Mouse (Mus musculus): ENCODE data around the gene Pycr2. TPM values are rescaled to one million over a fixed set of nuclear protein-coding genes. Genes with fewer than 3 reads are reported as not detected.
"Not testable (repeated sequence)": the region's sequence is repeated elsewhere in the genome, so short reads cannot be mapped to it uniquely, and the experiment has no call there.

Gene Pycr2
- total RNA-seq, 2 experiments from 2014 or later: 26.3 to 27.2 TPM

DNA sequence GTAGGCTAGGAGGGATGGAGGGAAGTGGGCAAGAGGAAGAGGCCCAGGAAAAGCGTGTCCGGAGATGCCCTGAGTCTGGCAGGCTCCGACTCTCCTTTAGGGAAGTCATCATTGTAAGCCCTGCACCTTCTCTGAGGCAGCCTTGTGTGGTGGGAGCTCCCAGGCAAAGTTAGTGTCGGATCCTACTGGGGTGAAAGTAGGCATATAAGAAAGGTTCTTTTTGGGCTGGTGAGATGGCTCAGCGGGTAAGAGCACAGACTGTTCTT is 655 bp downstream of the Pycr2 start:
- no peak; the same call in 1 of the 2 replicates for ATAC-seq (replicated peaks; ENCODE audit: poor library complexity)

DNA sequence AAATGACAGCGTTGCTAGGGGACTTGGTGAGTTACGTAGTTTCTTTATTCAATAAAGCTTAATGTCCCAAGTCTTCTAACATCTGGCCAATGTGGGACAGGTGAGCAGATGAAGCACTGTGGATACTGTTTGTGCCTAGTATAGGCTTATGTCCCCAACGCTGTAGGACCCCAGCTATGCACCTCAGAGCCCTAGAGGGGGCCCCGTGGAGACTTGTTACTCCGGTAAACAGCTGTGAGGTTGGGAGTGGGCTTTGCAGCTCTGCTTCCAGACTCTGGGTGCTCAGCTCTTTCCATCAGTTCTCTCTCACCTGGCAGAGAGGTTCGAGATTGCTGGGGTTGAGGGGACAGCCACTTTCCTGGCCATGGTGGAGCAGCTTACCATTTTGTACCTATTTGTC is 1.2 kb downstream of the Pycr2 start:
- no peak for ATAC-seq (replicated peaks; ENCODE audit: poor library complexity)

DNA sequence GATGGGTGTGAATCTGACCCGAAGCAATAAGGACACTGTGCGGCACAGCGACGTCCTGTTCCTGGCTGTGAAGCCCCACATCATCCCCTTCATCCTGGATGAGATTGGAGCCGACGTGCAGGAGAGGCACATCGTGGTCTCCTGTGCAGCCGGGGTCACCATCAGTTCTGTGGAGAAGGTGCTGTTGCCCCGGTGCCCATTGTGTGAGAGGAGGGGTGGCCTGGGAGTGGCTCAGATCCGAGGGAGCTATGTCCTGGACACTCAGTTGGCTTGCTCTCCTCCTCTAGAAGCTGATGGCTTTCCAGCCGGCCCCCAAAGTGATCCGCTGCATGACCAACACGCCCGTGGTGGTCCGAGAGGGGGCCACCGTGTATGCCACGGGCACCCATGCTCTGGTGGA is 1.8 kb downstream of the Pycr2 start:
- no peak for ATAC-seq (replicated peaks; ENCODE audit: poor library complexity)

DNA sequence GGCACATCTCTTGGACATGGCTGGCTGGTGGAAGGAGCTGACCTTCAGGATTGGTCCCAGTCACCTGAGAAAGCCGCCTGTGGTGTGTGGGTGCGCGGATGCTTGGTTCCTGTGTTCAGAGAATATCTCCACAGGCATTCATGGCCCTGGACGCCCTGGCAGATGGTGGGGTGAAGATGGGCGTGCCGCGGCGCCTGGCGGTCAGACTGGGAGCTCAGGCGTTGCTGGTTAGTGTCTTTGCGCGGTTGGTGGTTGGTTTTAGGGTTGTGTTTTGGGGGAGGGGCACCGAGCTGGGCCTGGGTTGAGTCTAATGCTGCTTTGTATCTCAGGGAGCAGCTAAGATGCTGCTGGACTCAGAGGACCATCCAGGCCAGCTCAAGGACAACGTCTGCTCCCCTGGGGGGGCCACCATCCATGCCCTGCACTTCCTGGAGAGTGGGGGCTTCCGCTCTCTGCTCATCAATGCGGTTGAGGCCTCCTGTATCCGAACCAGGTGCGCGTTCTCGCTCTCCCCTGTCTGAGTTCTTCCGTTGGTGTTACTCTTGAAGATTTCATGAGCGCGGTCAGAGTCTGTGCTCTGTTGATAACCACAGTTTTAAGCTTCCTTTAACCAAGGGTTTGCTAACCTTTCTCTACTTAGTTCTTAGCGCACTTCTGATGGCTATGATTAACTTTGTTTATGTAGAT is 2.5 kb downstream of the Pycr2 start:
- no peak for ATAC-seq (replicated peaks; ENCODE audit: poor library complexity)

DNA sequence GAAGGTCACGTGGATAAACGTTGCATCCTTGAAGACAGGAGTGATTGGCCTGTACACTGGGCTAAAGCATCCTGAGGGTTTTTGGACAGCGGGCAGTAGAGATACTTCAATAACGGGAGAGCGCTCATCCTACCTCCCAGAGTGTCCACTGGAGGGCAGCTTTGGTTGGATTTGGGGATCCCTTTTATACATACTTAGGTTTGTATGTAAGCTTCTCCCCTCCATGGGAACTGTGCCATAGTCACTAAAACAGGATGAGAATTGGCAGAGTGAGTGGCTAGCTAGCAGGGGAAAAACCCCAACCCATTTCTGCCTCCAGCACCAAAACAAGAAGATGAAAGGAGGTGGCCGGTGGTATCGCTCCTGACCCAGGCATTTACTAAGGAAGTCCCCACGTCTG is 7.0 kb downstream of the Pycr2 start:
- ATAC-seq (replicated peaks; ENCODE audit: poor library complexity): peak; percentile 34; the same call in 1 of the 2 replicates

DNA sequence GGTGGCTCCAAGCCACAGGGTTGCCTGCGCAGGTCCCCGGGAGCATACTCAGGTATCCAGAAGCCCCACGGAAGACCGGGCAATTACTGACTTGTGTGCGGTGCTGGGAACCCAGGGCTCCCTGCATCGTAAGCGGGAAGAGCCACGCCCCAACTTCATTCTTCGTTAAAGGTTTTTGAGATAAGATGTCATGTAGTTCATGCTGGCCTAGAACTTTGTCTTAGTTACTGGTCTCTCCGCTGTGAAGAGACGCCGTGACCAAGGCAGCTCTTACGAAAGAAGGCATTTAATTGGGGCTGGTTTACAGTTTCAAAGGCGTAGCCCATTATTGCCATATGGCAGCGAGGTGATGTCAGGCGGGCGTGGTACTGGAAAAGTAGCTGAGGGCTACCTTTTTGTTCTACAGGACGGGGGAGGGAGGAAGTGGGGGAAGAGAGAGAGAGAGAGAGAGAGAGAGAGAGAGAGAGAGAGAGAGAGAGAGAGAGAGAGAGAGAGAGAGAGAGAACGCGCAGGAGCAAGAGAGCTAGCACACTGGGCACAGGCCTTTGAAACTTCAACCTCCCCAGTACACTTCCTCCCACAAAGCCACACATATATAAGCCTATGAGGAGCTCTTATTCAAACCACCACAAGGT is 7.7 kb downstream of the Pycr2 start:
- peak; percentile 75 for ATAC-seq (replicated peaks; ENCODE audit: poor library complexity)

DNA sequence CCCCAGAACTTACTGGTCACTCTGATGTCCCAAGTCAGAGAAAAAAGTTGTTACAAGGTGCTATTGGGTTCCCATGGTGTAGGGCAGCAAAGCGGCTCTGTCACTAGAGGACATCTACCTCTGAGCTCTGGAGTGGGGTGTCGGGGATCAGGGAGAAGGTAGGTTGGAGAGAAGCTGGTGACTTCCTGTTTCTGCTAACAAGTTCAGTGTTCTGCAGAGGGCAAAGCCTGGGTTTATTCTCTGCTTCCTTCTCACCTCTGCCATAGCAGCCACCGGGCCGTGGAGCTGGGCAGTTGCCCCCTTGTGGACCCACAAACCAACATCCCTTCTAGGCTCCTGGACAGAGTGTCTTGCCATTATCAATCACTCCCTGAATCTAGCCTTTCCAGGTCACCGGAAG is 8.7 kb downstream of the Pycr2 start:
- no peak for ATAC-seq (replicated peaks; ENCODE audit: poor library complexity)

DNA sequence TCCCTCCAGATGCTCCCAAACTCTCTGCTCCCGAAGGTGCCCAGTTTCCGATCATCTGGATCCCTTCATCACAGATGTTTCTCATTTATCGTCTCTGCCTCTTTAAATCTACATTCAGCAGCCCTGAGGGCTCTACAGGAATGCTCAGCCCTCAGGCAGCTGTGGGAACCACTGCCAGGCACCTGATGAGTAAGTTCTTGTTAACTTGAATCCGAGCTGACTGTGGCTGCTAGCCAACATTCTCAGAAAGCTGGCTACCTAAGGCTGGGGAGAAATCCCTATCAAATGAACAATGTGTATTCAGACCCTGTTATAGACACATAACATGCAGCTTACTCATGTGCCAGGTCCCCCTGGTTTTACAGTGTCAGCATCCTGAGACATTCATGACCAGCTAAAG is 9.7 kb downstream of the Pycr2 start:
- ATAC-seq (replicated peaks; ENCODE audit: poor library complexity): no peak

DNA sequence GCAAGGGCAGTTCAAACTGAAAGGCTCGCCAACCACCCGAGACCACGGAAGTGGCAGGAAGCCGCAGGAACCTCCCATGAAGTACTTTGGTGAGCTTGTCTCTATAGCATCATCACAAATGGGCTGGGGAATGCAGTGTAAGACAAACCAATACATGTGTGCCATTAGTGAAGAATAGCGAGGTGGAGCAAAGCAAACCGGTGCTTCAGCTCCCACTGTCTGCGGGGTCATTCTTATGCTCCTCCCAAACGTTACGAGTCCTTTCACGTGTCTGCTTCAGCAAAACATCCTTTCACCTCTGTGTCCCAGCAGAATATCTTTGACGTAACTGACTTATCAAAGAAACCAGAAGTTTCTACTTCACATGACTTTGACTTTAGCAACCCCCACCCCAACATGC is 12.3 kb downstream of the Pycr2 start:
- ATAC-seq (replicated peaks; ENCODE audit: poor library complexity): no peak

DNA sequence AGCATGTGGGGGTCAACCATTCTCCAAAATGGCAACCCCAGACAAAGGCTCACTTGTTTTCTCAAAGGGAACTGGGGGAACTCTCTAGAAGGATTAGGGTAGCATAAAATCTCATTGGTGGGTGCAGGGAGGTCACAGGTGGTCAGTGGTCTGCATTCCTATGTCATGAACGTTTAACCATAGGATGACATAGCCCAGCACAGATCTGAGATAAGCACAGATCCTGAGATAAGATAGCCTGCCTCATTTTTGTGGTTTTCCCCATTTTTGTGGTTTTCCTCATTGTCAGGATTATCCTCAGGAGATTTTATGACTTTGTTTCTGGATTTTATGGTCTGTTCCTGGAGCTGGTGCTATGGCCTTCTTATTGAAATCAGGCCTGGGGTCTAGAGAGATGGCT is 13.0 kb downstream of the Pycr2 start:
- ATAC-seq (replicated peaks; ENCODE audit: poor library complexity): no peak

DNA sequence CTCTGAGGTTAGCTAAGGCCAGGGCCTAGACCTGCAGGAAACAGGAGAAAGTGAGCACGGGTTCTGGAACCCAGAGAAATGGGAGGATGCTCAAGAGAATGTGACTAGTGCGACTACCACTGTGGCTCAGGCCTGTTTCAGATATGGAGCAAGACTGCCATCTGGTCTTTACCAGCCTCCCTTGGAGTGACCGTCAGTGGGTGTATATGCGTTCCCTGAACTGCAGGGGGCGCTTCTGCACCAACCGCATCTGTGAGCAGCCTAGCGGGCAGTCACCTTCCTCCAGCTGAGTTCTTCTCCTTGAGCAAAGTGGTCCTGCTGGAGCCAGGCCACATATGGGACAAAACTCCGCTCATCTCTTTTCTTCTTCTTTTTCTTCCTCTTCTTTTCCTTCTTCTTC is 15.6 kb downstream of the Pycr2 start:
- peak; percentile 88 for ATAC-seq (replicated peaks; ENCODE audit: poor library complexity)

DNA sequence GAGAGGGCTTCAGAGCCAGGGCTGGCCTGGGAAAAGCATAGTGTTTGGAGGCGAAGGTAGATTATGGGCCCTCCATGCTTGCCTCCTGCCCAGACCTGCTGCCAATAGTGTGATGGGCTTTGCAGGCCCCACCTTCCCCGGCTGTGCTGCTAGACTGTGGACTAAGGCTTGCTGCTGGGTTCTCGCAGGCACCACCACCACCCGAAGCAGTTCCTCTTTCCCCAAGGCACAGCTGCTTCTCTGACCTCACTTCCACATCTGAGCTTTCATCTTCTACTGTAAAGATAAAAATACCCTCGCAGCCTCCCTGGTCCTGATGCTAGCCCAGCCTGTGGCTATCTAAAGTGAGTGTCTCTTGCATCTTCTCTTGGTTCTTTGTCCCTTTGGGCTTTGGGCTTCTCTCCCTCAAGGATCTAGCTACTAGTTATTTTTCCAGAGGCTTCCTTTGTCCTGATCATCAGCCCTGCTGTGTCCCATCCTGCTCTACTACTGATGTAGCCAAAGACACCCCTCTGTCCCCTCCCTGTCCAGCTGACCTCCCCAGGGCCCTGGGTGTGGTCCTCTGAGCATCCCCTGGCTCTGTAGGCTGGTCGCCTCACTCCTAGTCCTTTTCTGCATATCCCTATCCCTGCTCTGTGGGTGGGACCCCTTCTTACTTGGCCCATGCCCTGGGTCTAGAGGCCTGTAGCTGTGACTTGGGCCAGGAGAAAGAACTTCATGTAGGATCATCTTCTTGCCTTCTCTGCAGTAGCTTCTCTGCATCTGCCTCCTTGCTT is 18.4 kb downstream of the Pycr2 start:
- peak; percentile 91 for ATAC-seq (replicated peaks; ENCODE audit: poor library complexity)

DNA sequence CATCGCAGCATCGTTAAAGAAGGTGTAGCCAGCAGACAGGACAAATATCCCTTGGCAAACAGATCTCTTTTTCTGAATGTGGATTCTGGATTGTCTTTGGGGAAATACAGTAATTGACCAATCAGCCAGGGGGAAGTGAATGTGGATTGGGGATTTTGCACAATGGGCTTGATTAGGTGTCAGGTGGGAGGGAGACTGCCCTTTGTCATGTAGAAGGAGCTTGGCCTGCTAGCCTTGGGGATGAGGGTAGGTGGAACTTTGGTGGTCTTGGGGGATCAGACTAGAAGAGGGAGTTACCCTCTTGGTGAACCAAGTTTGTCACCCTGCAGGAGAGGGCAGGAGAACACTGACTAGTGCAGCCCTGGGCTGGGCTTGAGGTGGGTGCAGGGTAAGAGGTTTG is 20.6 kb downstream of the Pycr2 start:
- no peak for ATAC-seq (replicated peaks; ENCODE audit: poor library complexity)

DNA sequence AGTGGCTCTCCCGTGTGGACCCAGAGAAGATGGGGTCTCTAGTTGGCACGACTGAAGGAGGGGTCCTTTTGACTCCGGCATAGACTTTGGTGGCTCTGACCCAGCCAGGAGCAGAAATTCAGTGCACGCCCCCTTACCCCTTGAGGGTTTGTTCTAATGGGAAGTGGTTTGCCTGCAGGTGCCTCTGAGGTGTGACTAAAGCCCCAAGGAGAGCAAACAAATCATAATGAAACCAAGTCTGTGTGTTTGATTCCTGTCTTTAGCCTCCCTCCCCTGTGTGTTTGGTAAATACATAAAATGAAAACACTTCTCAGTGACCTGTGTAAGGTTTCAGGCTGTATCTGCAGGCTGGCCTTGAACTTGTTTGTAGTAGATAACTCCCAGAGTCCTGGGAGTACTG is 22.2 kb downstream of the Pycr2 start:
- ATAC-seq (replicated peaks; ENCODE audit: poor library complexity): no peak

DNA sequence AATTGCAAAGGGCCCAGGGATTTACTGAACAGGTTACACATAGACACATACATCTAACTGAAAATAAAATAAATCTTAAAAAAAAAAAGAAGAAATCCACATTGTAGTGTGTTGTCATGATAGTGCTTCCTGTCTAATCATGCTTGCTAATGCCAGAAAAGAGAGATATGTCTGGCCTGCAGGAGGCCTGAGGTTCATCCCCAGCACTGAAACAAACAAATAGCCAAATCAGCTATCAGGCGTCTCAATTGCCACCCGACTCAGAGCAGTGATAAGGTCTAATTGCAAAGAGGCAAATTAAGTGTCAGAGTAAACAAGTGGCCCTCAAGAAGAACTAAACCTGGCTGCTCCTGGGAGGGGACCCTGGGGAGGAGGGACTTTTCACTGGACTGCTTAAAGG is 25.5 kb downstream of the Pycr2 start:
- peak; percentile 54 for ATAC-seq (replicated peaks; ENCODE audit: poor library complexity)

DNA sequence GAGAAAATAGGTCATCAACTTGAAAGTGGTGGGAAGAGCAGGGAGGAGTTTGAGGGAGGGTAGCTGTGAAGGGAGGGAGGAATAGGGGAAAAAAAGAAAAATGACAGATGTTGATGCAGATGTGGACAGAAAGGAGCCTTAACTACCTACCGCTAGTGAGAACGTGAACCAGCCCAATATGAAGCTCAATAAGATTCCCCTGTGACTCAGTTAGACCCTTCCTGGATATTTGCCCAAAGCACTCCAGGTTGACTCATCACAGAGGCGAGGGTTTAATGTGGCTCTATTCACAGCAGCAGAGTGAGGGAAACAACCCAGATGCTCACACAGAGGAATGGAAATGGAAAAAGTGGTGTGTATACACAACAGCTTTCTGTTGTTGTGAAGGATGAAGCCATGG is 27.0 kb downstream of the Pycr2 start:
- no peak for ATAC-seq (replicated peaks; ENCODE audit: poor library complexity)

DNA sequence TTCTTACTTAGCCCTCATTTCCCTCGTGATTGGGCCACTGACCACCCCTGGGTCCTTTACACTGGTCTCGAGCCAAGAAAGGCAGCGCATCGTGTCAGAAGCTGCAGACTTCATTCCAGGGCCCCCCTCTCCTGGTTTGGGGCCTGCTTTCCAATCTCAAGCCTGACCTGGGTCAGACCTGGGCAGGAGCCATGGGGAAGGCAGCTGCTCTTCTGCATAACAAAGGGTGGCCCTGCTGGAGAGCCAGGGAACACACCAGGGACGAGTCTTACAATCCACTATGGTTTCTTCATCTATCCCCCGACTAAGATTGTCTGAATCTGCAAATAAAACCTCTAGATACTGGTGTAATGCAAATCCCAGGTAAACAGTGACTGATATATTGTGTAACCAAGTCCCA is 29.6 kb downstream of the Pycr2 start:
- no peak for ATAC-seq (replicated peaks; ENCODE audit: poor library complexity)

DNA sequence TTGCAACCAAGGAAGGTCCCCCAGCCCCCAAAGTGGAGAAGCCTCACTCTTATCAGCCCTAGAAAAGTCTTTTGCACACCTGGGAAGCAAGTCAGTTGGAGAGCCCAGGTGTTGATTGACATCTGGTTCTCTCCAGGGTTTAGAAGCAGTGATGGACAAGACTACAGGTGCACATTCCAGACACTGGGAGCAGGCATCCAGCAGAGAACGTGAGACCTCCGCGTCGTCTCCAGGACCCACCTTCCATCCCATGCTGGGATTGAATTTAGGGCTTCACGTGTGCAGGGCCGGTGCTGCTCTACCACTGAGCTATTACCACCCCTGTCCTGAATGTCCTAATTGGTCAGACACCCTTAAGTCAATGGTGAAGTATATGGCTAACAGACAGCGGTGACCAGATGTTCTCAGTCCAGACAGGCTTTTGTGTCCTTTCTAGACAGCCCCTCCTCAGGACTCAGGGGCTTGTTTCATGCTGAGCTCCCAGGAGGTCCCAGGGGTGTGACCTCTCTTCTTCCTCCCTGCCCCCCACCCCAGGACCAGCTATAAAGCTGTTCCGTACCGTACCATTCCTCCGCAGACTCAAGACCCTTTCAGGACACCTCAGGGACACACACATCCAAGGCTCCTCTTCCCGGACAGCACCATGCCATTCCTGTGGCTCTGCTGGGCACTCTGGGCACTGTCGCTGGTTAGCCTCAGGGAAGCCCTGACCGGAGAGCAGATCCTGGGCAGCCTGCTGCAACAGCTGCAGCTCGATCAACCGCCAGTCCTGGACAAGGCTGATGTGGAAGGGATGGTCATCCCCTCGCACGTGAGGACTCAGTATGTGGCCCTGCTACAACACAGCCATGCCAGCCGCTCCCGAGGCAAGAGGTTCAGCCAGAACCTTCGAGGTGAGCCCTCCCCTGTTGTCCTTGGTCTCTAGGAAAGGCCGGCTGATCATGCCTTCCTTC is 30.6 kb downstream of the Pycr2 start, which contains the start of gene Lefty1:
Gene Lefty1 (plus strand): TSS at position 556 of the 953 bp plus-strand sequence.
- ATAC-seq (replicated peaks; ENCODE audit: poor library complexity): no peak

DNA sequence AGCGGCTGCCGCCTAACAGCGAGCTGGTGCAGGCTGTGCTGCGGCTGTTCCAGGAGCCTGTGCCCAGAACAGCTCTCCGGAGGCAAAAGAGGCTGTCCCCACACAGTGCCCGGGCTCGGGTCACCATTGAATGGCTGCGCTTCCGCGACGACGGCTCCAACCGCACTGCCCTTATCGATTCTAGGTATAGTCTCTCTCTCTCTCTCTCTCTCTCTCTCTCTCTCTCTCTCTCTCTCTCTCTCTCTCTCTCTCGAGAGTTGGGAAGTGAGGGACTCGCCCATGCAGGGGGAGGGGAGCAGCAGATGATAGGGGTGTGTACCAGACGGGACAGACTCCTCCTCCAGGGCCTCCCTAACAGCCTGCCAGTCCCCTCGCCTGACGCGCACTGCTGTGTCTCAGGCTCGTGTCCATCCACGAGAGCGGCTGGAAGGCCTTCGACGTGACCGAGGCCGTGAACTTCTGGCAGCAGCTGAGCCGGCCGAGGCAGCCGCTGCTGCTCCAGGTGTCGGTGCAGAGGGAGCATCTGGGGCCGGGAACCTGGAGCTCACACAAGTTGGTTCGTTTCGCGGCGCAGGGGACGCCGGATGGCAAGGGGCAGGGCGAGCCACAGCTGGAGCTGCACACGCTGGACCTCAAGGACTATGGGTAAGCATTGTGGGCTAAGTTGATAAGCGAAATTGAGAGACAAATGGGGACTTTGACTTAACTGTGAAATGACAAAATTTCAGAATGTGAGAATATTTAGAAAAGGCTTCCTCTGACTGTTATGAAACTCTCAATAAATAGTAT is 32.7 kb downstream of the Pycr2 start:
- ATAC-seq (replicated peaks; ENCODE audit: poor library complexity): peak; percentile 90

DNA sequence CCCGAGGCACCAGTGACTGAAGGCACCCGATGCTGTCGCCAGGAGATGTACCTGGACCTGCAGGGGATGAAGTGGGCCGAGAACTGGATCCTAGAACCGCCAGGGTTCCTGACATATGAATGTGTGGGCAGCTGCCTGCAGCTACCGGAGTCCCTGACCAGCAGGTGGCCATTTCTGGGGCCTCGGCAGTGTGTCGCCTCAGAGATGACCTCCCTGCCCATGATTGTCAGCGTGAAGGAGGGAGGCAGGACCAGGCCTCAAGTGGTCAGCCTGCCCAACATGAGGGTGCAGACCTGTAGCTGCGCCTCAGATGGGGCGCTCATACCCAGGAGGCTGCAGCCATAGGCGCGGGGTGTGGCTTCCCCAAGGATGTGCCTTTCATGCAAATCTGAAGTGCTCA is 33.5 kb downstream of the Pycr2 start:
- ATAC-seq (replicated peaks; ENCODE audit: poor library complexity): not testable (repeated sequence)
